Mouse (Mus musculus) MEL (cell line): ENCODE measurements around the gene Unc13c. TPM values are rescaled to one million over a fixed set of nuclear protein-coding genes. Genes with fewer than 3 reads are reported as not detected.

Experiments used
- DNase-seq: peaks from one replicate; pipeline ENCODE4 v3.0.0; 2011; ENCODE audit warnings: low read depth, low spot score
- H3K27ac ChIP-seq: 2 replicates; pipeline ENCODE4 v1.5.1; 2012; ENCODE audit warnings: low read depth, mild to moderate bottlenecking, control low read depth, low read length, moderate library complexity; ENCODE audit not compliant: control insufficient read depth
- H3K27me3 ChIP-seq, 2 experiments: fragments of 150-350 bp in 1 of 2; sonication (generic) in 1 of 2; 2 replicates each; pipeline ENCODE4 v1.6.1; 2012; ENCODE audit warnings: low read length in 2 of 2, mild to moderate bottlenecking in 2 of 2, improper control_type of control experiment in 1 of 2, moderate library complexity in 1 of 2; ENCODE audit not compliant: insufficient read depth in 2 of 2, control insufficient read depth in 1 of 2
- H3K36me3 ChIP-seq, 2 experiments: 2 replicates each; pipeline ENCODE4 v1.6.1; 2012 to 2014; ENCODE audit warnings: low read length in 2 of 2, improper control_type of control experiment in 1 of 2, inconsistent platforms in 1 of 2, mild to moderate bottlenecking in 1 of 2; ENCODE audit not compliant: insufficient read depth in 2 of 2, control insufficient read depth in 1 of 2
- H3K4me1 ChIP-seq, 2 experiments: fragments of 150-350 bp in 1 of 2; sonication (generic) in 1 of 2; 2 replicates each; pipeline ENCODE4 v1.6.1; 2012; ENCODE audit warnings: low read length in 2 of 2, improper control_type of control experiment in 1 of 2, mild to moderate bottlenecking in 1 of 2; ENCODE audit not compliant: insufficient read depth in 2 of 2, control insufficient read depth in 1 of 2
- H3K4me3 ChIP-seq, 2 experiments: fragments of 150-350 bp in 1 of 2; sonication (generic) in 1 of 2; 2 replicates each; pipeline ENCODE4 v1.5.1; 2012; ENCODE audit warnings: low read depth in 2 of 2, low read length in 2 of 2, mild to moderate bottlenecking in 2 of 2, moderate library complexity in 2 of 2, control low read depth in 1 of 2, improper control_type of control experiment in 1 of 2; ENCODE audit not compliant: control insufficient read depth in 1 of 2, insufficient read depth in 1 of 2
- H3K79me2 ChIP-seq: 2 replicates; pipeline ENCODE4 v1.6.1; 2012; ENCODE audit warnings: mild to moderate bottlenecking, low read length, moderate library complexity; ENCODE audit not compliant: control insufficient read depth, poor library complexity, insufficient read depth
- H3K9ac ChIP-seq: 2 replicates; pipeline ENCODE4 v1.6.1; 2012; ENCODE audit warnings: low read depth, mild to moderate bottlenecking, control low read depth, low read length, moderate library complexity; ENCODE audit not compliant: control insufficient read depth, poor library complexity, severe bottlenecking
- H3K9me3 ChIP-seq: fragments of 150-350 bp; sonication (generic); replicated peaks from 2 replicates; pipeline ENCODE4 v1.6.1; 2012; ENCODE audit warnings: mild to moderate bottlenecking, low read length, improper control_type of control experiment, moderate library complexity; ENCODE audit not compliant: insufficient read depth
- BHLHE40 ChIP-seq: IDR thresholded peaks from 2 replicates; pipeline ENCODE4 v1.6.1; 2012; ENCODE audit warnings: low read depth, mild to moderate bottlenecking, inconsistent platforms, low read length, improper control_type of control experiment, borderline replicate concordance
- CHD1 ChIP-seq: IDR thresholded peaks from 2 replicates; pipeline ENCODE4 v1.6.1; 2012; ENCODE audit warnings: low read depth, mild to moderate bottlenecking, inconsistent platforms, low read length, improper control_type of control experiment
- CHD2 ChIP-seq: IDR thresholded peaks from 2 replicates; pipeline ENCODE4 v1.6.1; 2011; ENCODE audit warnings: low read length, improper control_type of control experiment
- CTCF ChIP-seq, 3 experiments: IDR thresholded peaks in 2 of 3; conservative IDR thresholded peaks in 1 of 3; 2 replicates each; pipeline ENCODE4 v1.5.1; 2011 to 2012; ENCODE audit warnings: low read length in 3 of 3, low read depth in 2 of 3, mild to moderate bottlenecking in 2 of 3, improper control_type of control experiment in 1 of 3, inconsistent platforms in 1 of 3, mixed read lengths in 1 of 3, moderate library complexity in 1 of 3; ENCODE audit not compliant: control insufficient read depth in 1 of 3, insufficient read depth in 1 of 3, poor library complexity in 1 of 3, severe bottlenecking in 1 of 3
- E2F4 ChIP-seq: IDR thresholded peaks from 2 replicates; pipeline ENCODE4 v1.6.1; 2011; ENCODE audit warnings: low read depth, low read length, improper control_type of control experiment, borderline replicate concordance
- ETS1 ChIP-seq: IDR thresholded peaks from 2 replicates; pipeline ENCODE4 v1.6.1; 2012; ENCODE audit warnings: low read depth, mild to moderate bottlenecking, inconsistent platforms, low read length, improper control_type of control experiment, moderate library complexity
- GABPA ChIP-seq: IDR thresholded peaks from 2 replicates; pipeline ENCODE4 v1.6.1; 2012; ENCODE audit warnings: low read depth, mild to moderate bottlenecking, inconsistent platforms, low read length, improper control_type of control experiment, moderate library complexity
- GATA1 ChIP-seq: IDR thresholded peaks from 2 replicates; pipeline ENCODE4 v1.6.1; 2011; ENCODE audit warnings: low read depth, low read length, improper control_type of control experiment
- HCFC1 ChIP-seq: IDR thresholded peaks from 2 replicates; pipeline ENCODE4 v1.6.1; 2012; ENCODE audit warnings: low read depth, mild to moderate bottlenecking, inconsistent platforms, low read length, improper control_type of control experiment, moderate library complexity
- KAT2A ChIP-seq: conservative IDR thresholded peaks from 2 replicates; pipeline ENCODE4 v1.6.1; 2012; ENCODE audit warnings: low read depth, low read length, improper control_type of control experiment, inconsistent platforms
- MAFK ChIP-seq: IDR thresholded peaks from 2 replicates; pipeline ENCODE4 v1.6.1; 2011; ENCODE audit warnings: low read depth, mild to moderate bottlenecking, low read length, improper control_type of control experiment, borderline replicate concordance
- MAX ChIP-seq: IDR thresholded peaks from 2 replicates; pipeline ENCODE4 v1.6.1; 2011; ENCODE audit warnings: low read length, improper control_type of control experiment
- MAZ ChIP-seq: IDR thresholded peaks from 2 replicates; pipeline ENCODE4 v1.6.1; 2012; ENCODE audit warnings: low read depth, mild to moderate bottlenecking, inconsistent platforms, low read length, improper control_type of control experiment
- MXI1 ChIP-seq: IDR thresholded peaks from 2 replicates; pipeline ENCODE4 v1.6.1; 2011; ENCODE audit warnings: mild to moderate bottlenecking, low read depth, low read length, improper control_type of control experiment
- MYB ChIP-seq: IDR thresholded peaks from 2 replicates; pipeline ENCODE4 v1.6.1; 2011; ENCODE audit warnings: mild to moderate bottlenecking, low read depth, low read length, improper control_type of control experiment
- MYC ChIP-seq: IDR thresholded peaks from 2 replicates; pipeline ENCODE4 v1.6.1; 2011; ENCODE audit warnings: low read depth, mild to moderate bottlenecking, low read length, improper control_type of control experiment, moderate library complexity
- NELFE ChIP-seq: IDR thresholded peaks from 2 replicates; pipeline ENCODE4 v1.6.1; 2011; ENCODE audit warnings: low read depth, low read length, improper control_type of control experiment
- POLR2AphosphoS2 ChIP-seq: IDR thresholded peaks from 2 replicates; pipeline ENCODE4 v1.6.1; 2011; ENCODE audit warnings: low read length, improper control_type of control experiment
- POLR2AphosphoS5 ChIP-seq: IDR thresholded peaks from 2 replicates; pipeline ENCODE4 v1.6.1; 2012; ENCODE audit warnings: low read depth, borderline replicate concordance, mild to moderate bottlenecking, inconsistent platforms, low read length, moderate library complexity, mixed read lengths
- RCOR1 ChIP-seq: IDR thresholded peaks from 2 replicates; pipeline ENCODE4 v1.6.1; 2012; ENCODE audit warnings: low read depth, mild to moderate bottlenecking, inconsistent platforms, low read length, improper control_type of control experiment
- SIN3A ChIP-seq: IDR thresholded peaks from 2 replicates; pipeline ENCODE4 v1.6.1; 2012; ENCODE audit warnings: low read length, improper control_type of control experiment, inconsistent platforms
- TAL1 ChIP-seq: IDR thresholded peaks from 2 replicates; pipeline ENCODE4 v1.6.1; 2012; ENCODE audit warnings: mild to moderate bottlenecking, inconsistent platforms, low read length, moderate library complexity, mixed read lengths
- TCF12 ChIP-seq: IDR thresholded peaks from 2 replicates; pipeline ENCODE4 v1.6.1; 2014; ENCODE audit warnings: low read depth, mild to moderate bottlenecking, inconsistent platforms, low read length, improper control_type of control experiment, moderate library complexity
- UBTF ChIP-seq: IDR thresholded peaks from 2 replicates; pipeline ENCODE4 v1.6.1; 2012; ENCODE audit warnings: low read depth, mild to moderate bottlenecking, inconsistent platforms, low read length, improper control_type of control experiment, moderate library complexity, borderline replicate concordance; ENCODE audit not compliant: insufficient read depth
- USF2 ChIP-seq, 2 experiments: IDR thresholded peaks; 2 replicates each; pipeline ENCODE4 v1.6.1; 2011 to 2012; ENCODE audit warnings: improper control_type of control experiment in 2 of 2, low read length in 2 of 2, borderline replicate concordance in 1 of 2, inconsistent platforms in 1 of 2, low read depth in 1 of 2, mild to moderate bottlenecking in 1 of 2; ENCODE audit not compliant: insufficient read depth in 1 of 2
- ZC3H11A ChIP-seq: IDR thresholded peaks from 2 replicates; pipeline ENCODE4 v1.6.1; 2012; ENCODE audit warnings: low read depth, mild to moderate bottlenecking, inconsistent platforms, low read length, improper control_type of control experiment
- ZMIZ1 ChIP-seq: IDR thresholded peaks from 2 replicates; pipeline ENCODE4 v1.6.1; 2012; ENCODE audit warnings: low read depth, mild to moderate bottlenecking, inconsistent platforms, low read length, improper control_type of control experiment, moderate library complexity
- polyA plus RNA-seq, 2 experiments: library from polyadenylated mRNA; stranded (reverse) in 1 of 2; unstranded in 1 of 2; fragments of >175 nt in 1 of 2; fragments of >200 nt in 1 of 2; gene quantifications; 2 replicates each; pipeline versions ENCODE4 v1.2.1 to v1.2.4; 2012; ENCODE audit warnings: low replicate concordance in 2 of 2, low read depth in 1 of 2; ENCODE audit not compliant: insufficient read length in 2 of 2, insufficient read depth in 1 of 2, missing spikeins in 1 of 2
- total RNA-seq: library from RNA; depleted of rRNA; stranded (reverse); fragments of 300-350 nt; gene quantifications from 2 replicates; pipeline ENCODE4 v1.2.3, GENCODE M21; 2012

Unc13c gene
- total and polyA plus RNA-seq, 3 experiments = not detected

GRCm38 (mm10) chr9:73680545-73681495, 287.9 kb downstream of the Unc13c start:
- H3K9me3 ChIP-seq = no peaks in the 10 kb centered on the region
- H3K27ac ChIP-seq = no peak overlapping the region
- no peak overlapping the region for H3K9ac ChIP-seq
- H3K4me1 ChIP-seq = no peaks in the 10 kb centered on the region
- H3K79me2 ChIP-seq = no peaks in the 10 kb centered on the region
- H3K36me3 ChIP-seq = no peaks in the 10 kb centered on the region
- no peaks in the 10 kb centered on the region for H3K27me3 ChIP-seq
- no peak for TF ChIP-seq E2F4
- no peak for TF ChIP-seq HCFC1
- TF ChIP-seq MAFK = no peak
- TF ChIP-seq GABPA = no peak
- no peak for TF ChIP-seq TAL1
- no peak for TF ChIP-seq CHD1
- no peak for TF ChIP-seq MYB
- no peak for TF ChIP-seq USF2 (IDR thresholded peaks at IDR 0.05; ENCODE audit: borderline replicate concordance in 1 of 2, insufficient read depth in 1 of 2, low read depth in 1 of 2, low read length in 2 of 2)
- no peak for TF ChIP-seq POLR2AphosphoS5
- TF ChIP-seq MXI1 = no peak
- TF ChIP-seq UBTF = no peak
- TF ChIP-seq MAZ = no peak
- TF ChIP-seq CHD2 = no peak
- TF ChIP-seq POLR2AphosphoS2 = no peak
- TF ChIP-seq MAX = no peak
- TF ChIP-seq SIN3A = no peak
- DNase-seq = no peak
- no peak overlapping the region for H3K4me3 ChIP-seq

- no peak overlapping the region for H3K4me3 ChIP-seq
- no peak for DNase-seq
- H3K79me2 ChIP-seq = no peaks in the 10 kb centered on the region
- H3K36me3 ChIP-seq = no peaks in the 10 kb centered on the region
- no peaks in the 10 kb centered on the region for H3K9me3 ChIP-seq
- no peak overlapping the region for H3K27ac ChIP-seq
- TF ChIP-seq BHLHE40 (no peak), MYC (no peak), CTCF (IDR thresholded peaks at IDR 0.05 in 2 of 3, conservative IDR thresholded peaks at IDR 0.05 in 1 of 3; ENCODE audit: control insufficient read depth in 1 of 3, insufficient read depth in 1 of 3, low read depth in 2 of 3, low read length in 3 of 3, poor library complexity in 1 of 3, severe bottlenecking in 1 of 3) (no peak), ETS1 (no peak), ZC3H11A (no peak), MAZ (no peak), GATA1 (no peak), KAT2A (no peak), RCOR1 (no peak), TCF12 (no peak), SIN3A (no peak), POLR2AphosphoS5 (no peak), NELFE (no peak), ZMIZ1 (no peak), UBTF (no peak)
- H3K9ac ChIP-seq = no peak overlapping the region
- H3K4me1 ChIP-seq = no peaks in the 10 kb centered on the region
- H3K27me3 ChIP-seq = no peaks in the 10 kb centered on the region
Measured at GRCm38 (mm10) chr9:73671656-73672212, 297.0 kb downstream of the Unc13c start.
